Mouse (Mus musculus) liver, adult 2 months (tissue): ENCODE results near the gene Zbtb20. TPM values are rescaled to one million over a fixed set of nuclear protein-coding genes. Genes with fewer than 3 reads are reported as not detected.

Source experiments
- DNase-seq: peaks from one replicate; pipeline ENCODE4 v3.0.0-alpha.2; 2011; ENCODE audit warnings: low read depth, low spot score; ENCODE audit errors: extremely low read depth
- H3K27ac ChIP-seq: fragments of 200-500 bp; replicated peaks from 2 replicates; pipeline ENCODE4 v1.5.1; 2012; ENCODE audit warnings: low read depth, mild to moderate bottlenecking, control low read depth, inconsistent platforms, low read length; ENCODE audit not compliant: insufficient read depth
- H3K27me3 ChIP-seq: fragments of 200-500 bp; 2 replicates; pipeline ENCODE4 v1.6.1; 2012; ENCODE audit warnings: mild to moderate bottlenecking, moderate library complexity, low read length, inconsistent platforms; ENCODE audit not compliant: control insufficient read depth, insufficient read depth
- H3K36me3 ChIP-seq: fragments of 200-500 bp; 2 replicates; pipeline ENCODE4 v1.6.1; 2012; ENCODE audit warnings: low read length, inconsistent platforms; ENCODE audit not compliant: control insufficient read depth, insufficient read depth
- H3K4me1 ChIP-seq: fragments of 200-500 bp; 2 replicates; pipeline ENCODE4 v1.6.1; 2011; ENCODE audit warnings: low read length; ENCODE audit not compliant: control insufficient read depth, insufficient read depth
- H3K4me3 ChIP-seq: fragments of 200-500 bp; 2 replicates; pipeline ENCODE4 v1.5.1; 2011; ENCODE audit warnings: low read depth, mild to moderate bottlenecking, control low read depth, low read length, moderate library complexity; ENCODE audit not compliant: insufficient read depth
- H3K79me2 ChIP-seq: fragments of 200-500 bp; 2 replicates; pipeline ENCODE4 v1.6.1; 2012; ENCODE audit warnings: inconsistent platforms, mild to moderate bottlenecking, low read length, moderate library complexity; ENCODE audit not compliant: control insufficient read depth, insufficient read depth
- H3K9ac ChIP-seq: fragments of 200-500 bp; 2 replicates; pipeline ENCODE4 v1.6.1; 2012; ENCODE audit warnings: low read depth, mild to moderate bottlenecking, control low read depth, inconsistent platforms, low read length
- CTCF ChIP-seq: fragments of 200-500 bp; IDR thresholded peaks from 2 replicates; pipeline ENCODE4 v1.5.1; 2011; ENCODE audit warnings: low read depth, low read length, control low read depth
- POLR2A ChIP-seq: fragments of 200-500 bp; IDR thresholded peaks from 2 replicates; pipeline ENCODE4 v1.6.1; 2011; ENCODE audit warnings: low read length, control low read depth; ENCODE audit not compliant: insufficient read depth; ENCODE audit errors: extremely low read depth
- WGBS: fragments of 180-500 bp; shearing (Covaris S2); methylation state at CpG from one replicate; pipeline ENCODE4 v1.1.7; 2018; 5-methylcytosine and 5-hydroxymethylcytosine counted together
- polyA plus RNA-seq: library from polyadenylated mRNA; depleted of rRNA; stranded (reverse); fragments of >200 nt; gene quantifications from 2 replicates; pipeline ENCODE4 v1.2.3, GENCODE M21; 2012
- total RNA-seq: library from RNA; depleted of rRNA; stranded (reverse); fragments of >200 nt; gene quantifications from 2 replicates; pipeline ENCODE4 v1.2.3, GENCODE M21; 2014

Gene Zbtb20
- total and polyA plus RNA-seq, 2 experiments = 17.8 to 52.6 TPM

- no peak for DNase-seq
Observed at GRCm38 (mm10) chr16:43291423-43291822, 415.7 kb downstream of the Zbtb20 start.

GRCm38 (mm10) chr16:43297953-43298596 is 422.4 kb downstream of the Zbtb20 start:
- peaks cover 11% of the 10 kb centered on the region for H3K36me3 ChIP-seq
- peak overlapping the region; percentile 73 for H3K9ac ChIP-seq
- H3K27me3 ChIP-seq = no peaks in the 10 kb centered on the region
- peaks cover 25% of the 10 kb centered on the region for H3K4me1 ChIP-seq
- H3K27ac ChIP-seq = peak overlapping the region; percentile 89
- TF ChIP-seq POLR2A (no peak), CTCF (no peak)
- no peak overlapping the region for H3K4me3 ChIP-seq
- H3K79me2 ChIP-seq = peaks cover 2% of the 10 kb centered on the region; the same call in 1 of the 2 replicates
- DNase-seq = peak; percentile 93
- 31% methylated on average over 5 of the region's 5 CpGs for WGBS

More at GRCm38 (mm10) chr16:43291423-43291822, 415.7 kb downstream of the Zbtb20 start:
- Histone ChIP-seq H3K36me3 (peaks cover 12% of the 10 kb centered on the region), H3K27ac (no peak overlapping the region), H3K27me3 (no peaks in the 10 kb centered on the region), H3K79me2 (peaks cover 1% of the 10 kb centered on the region; the same call in 1 of the 2 replicates), H3K9ac (no peak overlapping the region), H3K4me1 (peaks cover 9% of the 10 kb centered on the region), H3K4me3 (no peak overlapping the region)
- no peak for TF ChIP-seq CTCF
- TF ChIP-seq POLR2A = no peak
- WGBS = 93% methylated on average over 3 of the region's 3 CpGs

GRCm38 (mm10) chr16:43300420-43300819 is 424.7 kb downstream of the Zbtb20 start:
- Histone ChIP-seq H3K4me1 (peaks cover 31% of the 10 kb centered on the region), H3K27me3 (no peaks in the 10 kb centered on the region), H3K27ac (peak overlapping the region; percentile 8; the same call in 1 of the 2 replicates), H3K79me2 (peaks cover 2% of the 10 kb centered on the region; the same call in 1 of the 2 replicates), H3K9ac (no peak overlapping the region), H3K36me3 (peaks cover 4% of the 10 kb centered on the region; the same call in 1 of the 2 replicates), H3K4me3 (no peak overlapping the region)
- 86% methylated on average over 3 of the region's 3 CpGs for WGBS
- DNase-seq = no peak
- TF ChIP-seq CTCF = no peak
- TF ChIP-seq POLR2A = no peak

GRCm38 (mm10) chr16:43302171-43302570 is 426.5 kb downstream of the Zbtb20 start:
- Histone ChIP-seq H3K36me3 (peaks cover 8% of the 10 kb centered on the region; the same call in 1 of the 2 replicates), H3K79me2 (peaks cover 2% of the 10 kb centered on the region; the same call in 1 of the 2 replicates), H3K27ac (no peak overlapping the region; the same call in 1 of the 2 replicates), H3K27me3 (no peaks in the 10 kb centered on the region), H3K9ac (no peak overlapping the region), H3K4me1 (peaks cover 23% of the 10 kb centered on the region), H3K4me3 (no peak overlapping the region)
- TF ChIP-seq POLR2A (no peak), CTCF (no peak)
- 97% methylated on average over 2 of the region's 2 CpGs for WGBS
- no peak for DNase-seq

- DNase-seq = peak; percentile 91
- Histone ChIP-seq H3K4me3 (no peak overlapping the region), H3K9ac (peak overlapping the region; percentile 41; the same call in 1 of the 2 replicates), H3K27me3 (no peaks in the 10 kb centered on the region), H3K27ac (peak overlapping the region; percentile 86), H3K79me2 (peaks cover 5% of the 10 kb centered on the region; the same call in 1 of the 2 replicates), H3K36me3 (peaks cover 8% of the 10 kb centered on the region), H3K4me1 (peaks cover 16% of the 10 kb centered on the region)
- no peak for TF ChIP-seq POLR2A
- 0 out of 2 replicates have a peak, but pooled peaks have one; percentile 9 for TF ChIP-seq CTCF
- 38% methylated on average over 9 of the region's 9 CpGs for WGBS
Observed at GRCm38 (mm10) chr16:43303245-43304197, 427.8 kb downstream of the Zbtb20 start.
